Mouse (Mus musculus) activated CD4-positive, CD25-positive, alpha-beta regulatory T cell, adult 4 months (primary cell): ENCODE results near the gene Disp1. TPM values are rescaled to one million over a fixed set of nuclear protein-coding genes. Genes with fewer than 3 reads are reported as not detected.

Source experiments
- ATAC-seq: one replicate; pipeline ENCODE4 v1.8.0; 2017
- polyA plus RNA-seq, 2 experiments: library from polyadenylated mRNA; unstranded; fragments of 100-300 nt; shearing (Covaris generic); gene quantifications; one replicate each; pipeline ENCODE4 v1.2.1; 2017

Disp1 gene
- polyA plus RNA-seq, 2 experiments from 2014 or later, result 5.9 to 8.5 TPM

DNA sequence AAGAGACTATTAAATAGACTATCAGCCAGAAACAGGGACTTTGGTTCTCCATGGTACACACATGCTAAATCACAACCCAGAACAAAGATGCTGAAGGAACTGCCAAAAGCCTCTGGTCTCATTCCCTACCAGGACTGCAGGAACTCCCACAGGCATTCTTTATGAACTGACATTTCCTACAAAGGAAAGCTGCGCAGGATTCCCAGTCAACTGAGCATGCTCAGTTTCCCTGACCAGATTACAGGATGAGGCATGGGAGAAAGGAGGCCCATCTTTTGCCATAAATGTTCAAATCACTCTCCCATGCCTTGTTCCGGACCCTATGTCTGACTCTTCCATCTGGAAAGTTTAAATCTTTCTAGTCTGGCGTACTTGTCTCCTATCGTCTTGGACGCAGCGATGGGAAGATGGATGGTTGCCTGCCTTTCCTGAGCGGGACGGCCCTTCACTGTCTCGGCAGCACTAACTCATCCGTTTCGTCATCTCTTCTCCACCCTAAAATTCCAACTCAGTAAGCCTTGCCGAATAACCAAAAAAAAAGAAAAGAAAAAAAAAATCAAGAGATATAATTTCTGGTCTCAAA is 100.9 kb downstream of the Disp1 start:
- no peak for ATAC-seq

- no peak for ATAC-seq
These were observed 103.2 kb downstream of the Disp1 start for GRCm38 (mm10) chr1:183117827-183118825.

DNA sequence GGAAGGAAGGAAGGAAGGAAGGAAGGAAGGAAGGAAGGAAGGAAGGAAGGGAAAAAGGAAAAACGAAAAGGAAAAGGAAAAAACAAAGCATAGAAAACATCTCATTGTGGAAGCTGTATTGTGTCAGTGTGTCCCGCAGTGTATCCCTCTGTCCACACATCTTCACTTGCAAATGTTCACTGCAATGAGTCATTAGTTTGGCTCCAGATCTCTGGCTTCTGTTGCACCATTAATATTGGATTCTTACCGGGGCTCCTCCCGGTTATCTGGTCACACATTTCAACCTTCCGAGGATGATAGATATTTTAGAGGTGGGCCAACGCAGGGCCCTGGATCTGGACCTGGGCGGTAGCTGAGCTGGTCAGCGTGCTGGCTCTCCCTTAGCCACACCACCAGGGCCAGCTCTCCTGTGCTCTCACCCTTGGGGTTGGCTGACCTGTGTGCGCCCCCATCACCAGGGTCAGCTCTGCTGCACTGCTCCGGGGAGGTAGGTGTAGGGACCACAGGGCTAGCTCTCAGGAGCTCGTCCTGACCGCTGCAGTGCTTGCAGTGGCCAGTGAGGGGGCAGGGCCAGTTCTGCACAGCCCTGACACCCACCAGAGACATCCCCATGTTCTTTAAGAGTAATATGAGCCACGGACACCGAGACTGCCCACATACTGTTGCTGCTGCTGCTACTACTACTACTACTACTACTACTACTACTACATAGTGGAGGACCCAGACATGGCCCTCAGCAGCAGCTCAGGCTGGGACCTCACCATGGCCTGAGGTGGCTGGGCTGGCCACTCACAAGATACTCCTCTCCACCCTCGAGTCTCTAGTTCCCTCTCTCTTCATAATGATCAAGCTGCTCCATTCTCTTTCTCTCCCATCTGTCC is 104.1 kb downstream of the Disp1 start:
- no peak for ATAC-seq

DNA sequence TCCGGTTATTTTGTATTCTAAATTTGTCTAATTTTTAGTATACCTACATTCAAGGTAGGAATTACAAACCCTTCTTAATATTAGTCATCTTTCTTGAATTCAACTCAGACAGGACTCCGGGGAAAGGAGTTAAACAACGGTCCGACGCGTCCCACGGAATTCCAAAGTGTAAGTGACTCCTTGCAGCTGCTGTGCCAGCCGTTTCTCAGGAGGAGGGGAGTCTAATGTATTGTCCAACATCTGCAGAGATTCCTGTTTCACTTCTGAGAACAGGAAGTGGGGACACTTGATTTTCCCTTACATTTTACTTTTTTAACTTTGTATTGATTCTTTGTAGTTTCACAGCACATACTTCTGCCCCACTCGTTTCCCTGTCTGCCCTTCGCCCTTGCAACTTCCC is 104.9 kb downstream of the Disp1 start:
- ATAC-seq, result no peak

GRCm38 (mm10) chr1:183115076-183115475 is 106.2 kb downstream of the Disp1 start:
- no peak for ATAC-seq

DNA sequence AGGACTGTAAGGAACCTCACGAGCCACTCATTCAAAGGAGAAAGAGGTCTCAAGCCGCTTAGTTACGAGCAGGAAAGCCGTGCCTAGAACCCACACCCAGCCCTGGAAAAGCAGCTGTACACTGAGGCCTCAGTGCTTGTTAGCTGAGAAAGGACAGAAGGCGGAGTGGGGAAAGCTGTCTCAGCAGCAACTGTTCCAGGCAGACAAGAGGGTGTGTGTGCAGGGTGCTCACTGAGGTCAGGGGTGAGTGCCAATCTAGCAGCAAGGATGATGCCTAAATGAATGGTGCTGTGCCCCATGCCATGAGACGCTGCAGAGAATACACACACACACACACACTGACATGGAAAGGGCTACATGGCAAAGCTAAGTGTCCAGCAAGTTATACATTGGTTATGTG is 106.8 kb downstream of the Disp1 start:
- ATAC-seq, result no peak

DNA sequence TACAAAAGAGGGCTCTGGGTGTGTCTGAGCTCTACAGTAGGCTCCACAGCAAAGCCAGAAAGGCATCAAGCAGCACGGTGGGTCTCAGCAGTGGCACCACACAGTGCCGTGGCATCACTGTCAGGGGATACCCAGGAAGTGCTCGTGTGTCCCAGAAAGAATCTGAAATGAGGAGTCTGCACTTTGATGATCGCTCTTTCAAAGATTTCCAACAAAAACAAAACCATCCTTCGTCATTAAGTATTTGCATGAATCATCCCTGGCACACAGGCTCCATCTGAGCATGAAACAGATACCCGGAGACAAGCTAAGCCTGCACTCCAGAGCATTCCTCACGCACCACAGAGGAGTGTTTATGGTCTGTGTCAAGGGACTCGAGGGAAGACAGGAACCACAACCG is 107.8 kb downstream of the Disp1 start:
- ATAC-seq, result no peak

GRCm38 (mm10) chr1:183107476-183107875 is 113.8 kb downstream of the Disp1 start:
- ATAC-seq, result no peak

DNA sequence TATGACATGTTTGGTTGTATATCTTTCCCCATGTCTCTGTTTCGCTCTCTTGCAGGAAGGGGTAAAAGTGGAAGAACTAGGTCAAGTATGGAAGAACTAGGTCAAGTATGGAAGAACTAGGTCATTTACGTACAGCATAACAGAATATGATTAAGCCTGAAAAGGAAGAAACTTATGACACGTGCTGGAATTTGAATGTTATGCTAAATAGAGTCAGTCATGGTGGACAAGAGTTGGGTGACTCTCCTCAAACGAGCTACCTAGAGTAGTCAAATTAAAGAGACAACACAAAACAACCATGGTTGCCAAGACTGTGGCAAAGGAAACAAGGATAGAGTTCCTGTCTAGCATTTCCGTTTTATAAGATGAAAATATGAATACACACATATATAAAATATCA is 116.6 kb downstream of the Disp1 start:
- no peak for ATAC-seq

DNA sequence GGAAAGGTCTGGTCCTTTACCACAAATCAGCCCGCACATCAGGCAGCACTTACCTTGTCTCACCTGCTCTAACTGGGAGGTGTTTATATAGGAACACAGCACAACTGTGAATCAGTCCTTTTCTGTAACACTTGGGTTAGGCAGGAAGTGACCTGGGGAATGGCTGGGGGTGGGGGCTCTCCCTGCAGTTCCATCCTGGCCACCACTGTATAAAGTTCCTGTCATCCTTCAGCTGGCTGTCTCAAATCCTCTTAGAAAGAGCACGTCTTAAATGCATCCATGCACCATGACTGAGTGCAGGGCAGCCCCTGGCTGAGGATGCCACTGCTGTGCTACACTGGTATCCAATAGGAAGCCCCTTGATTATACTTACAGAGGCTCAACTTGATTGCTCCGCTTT is 118.5 kb downstream of the Disp1 start:
- peak; percentile 83 for ATAC-seq

GRCm38 (mm10) chr1:183102153-183102552 is 119.2 kb downstream of the Disp1 start:
- ATAC-seq, result no peak

GRCm38 (mm10) chr1:183101371-183101770 is 120.0 kb downstream of the Disp1 start:
- no peak for ATAC-seq

GRCm38 (mm10) chr1:183100245-183100644 is 121.1 kb downstream of the Disp1 start:
- ATAC-seq, result no peak

GRCm38 (mm10) chr1:183099686-183100085 is 121.6 kb downstream of the Disp1 start:
- ATAC-seq, result no peak

DNA sequence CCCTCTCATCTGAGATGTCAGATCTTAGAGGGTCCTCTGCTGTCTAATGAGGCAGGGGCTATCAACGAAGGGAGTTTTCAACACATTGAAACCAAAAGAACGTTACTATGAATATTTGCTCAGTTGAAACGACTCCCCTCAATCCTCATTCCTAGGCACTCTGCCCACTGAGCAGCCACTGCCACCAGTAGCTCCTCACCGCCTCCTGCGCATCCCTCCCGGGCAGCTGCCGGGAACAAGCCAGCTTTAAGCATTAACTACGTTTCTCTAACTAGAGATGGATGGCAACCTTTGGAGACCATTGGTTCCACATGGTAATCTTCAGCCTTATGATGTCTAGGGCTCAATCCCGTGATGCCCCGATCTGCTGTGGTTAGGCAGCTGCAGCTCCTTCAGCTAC is 123.7 kb downstream of the Disp1 start:
- ATAC-seq, result no peak

DNA sequence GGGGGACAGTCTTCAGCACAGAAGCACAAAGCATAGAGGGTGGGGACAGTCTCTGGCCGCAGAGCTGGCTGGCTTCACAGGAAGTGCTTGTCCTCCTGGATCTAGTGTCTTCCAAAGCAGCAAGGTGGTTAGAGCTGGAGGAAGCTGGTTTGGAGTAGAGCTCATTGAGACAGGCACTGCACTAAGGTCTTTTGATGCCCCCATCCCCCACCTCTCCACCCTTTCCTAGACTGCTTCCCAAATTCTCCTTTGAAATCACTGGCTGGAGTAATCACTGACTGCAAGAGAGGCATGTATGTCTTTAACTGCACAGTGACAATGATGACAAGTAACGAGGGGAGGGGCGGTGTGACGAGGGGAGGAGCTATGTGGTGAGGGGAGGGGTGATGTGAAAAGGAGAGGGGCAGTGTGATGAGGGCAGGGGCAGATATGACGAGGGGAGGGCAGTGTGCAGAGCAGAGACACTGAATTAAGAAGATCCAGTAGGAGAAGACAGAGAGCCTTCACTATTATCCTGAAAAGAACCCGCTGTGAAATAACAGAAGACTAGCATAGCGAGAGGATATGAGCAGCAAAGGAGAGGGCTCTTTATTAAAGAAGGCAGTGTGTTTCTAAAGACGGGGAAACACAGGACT is 125.8 kb downstream of the Disp1 start:
- no peak for ATAC-seq

GRCm38 (mm10) chr1:183092296-183092695 is 129.0 kb downstream of the Disp1 start:
- no peak for ATAC-seq

- no peak for ATAC-seq
These were observed 130.1 kb downstream of the Disp1 start for GRCm38 (mm10) chr1:183091203-183091602.

DNA sequence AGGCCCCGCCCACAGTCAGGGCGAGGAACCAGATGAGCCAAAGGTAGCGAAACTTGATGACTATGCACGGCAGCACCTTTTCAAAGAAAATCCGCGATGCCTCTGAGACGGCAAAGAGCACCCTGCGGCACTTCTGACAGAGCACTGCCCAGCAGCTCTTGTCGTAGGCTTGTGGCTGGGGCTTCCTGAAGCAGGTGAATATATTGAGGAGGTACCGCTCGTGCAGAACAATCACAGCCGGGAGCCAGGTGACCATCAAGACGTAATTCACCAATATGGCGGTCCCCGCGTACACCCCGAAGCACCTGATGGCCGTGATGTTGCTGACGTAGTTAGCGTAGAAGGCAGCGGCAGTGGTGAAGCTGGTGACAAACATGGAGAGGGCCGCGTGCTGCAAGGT is 132.7 kb downstream of the Disp1 start:
- ATAC-seq, result no peak

DNA sequence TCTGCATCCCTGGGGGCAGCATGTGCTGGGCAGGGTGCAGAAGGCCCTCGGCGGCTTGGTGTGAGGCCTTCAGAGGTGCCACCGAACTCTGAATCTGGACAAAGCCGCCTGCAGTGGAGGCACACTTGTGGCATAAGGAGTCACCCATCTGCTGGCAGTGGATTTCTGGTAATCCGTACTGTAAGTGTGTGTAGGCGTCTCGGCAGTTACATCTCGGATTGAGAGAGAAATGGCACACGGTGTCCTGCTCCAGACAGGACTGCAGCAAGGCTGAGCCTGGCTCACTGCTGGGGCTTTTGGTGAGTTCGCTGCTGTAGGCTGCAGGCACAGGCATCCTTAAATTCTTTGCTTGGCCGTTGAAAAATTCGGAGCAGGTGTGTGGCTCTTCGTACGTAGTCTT is 134.5 kb downstream of the Disp1 start:
- ATAC-seq, result no peak

GRCm38 (mm10) chr1:183084085-183085050 is 137.0 kb downstream of the Disp1 start:
- ATAC-seq, result no peak
